Mouse (Mus musculus) heart, postnatal 0 days (tissue): Measurements from ENCODE around the gene 3110009E18Rik. TPM values are rescaled to one million over a fixed set of nuclear protein-coding genes. Genes with fewer than 3 reads are reported as not detected.

Experiments
- ATAC-seq: fragments of 200-750 bp; cut with Nextera tagmentation; 2 replicates; pipeline ENCODE4 v1.8.0; 2017; ENCODE audit warnings: low read depth, moderate number of reproducible peaks, moderate library complexity; ENCODE audit not compliant: insufficient read depth
- DNase-seq: peaks from one replicate; pipeline ENCODE4 v3.0.0-alpha.2; 2016; ENCODE audit warnings: low spot score
- H3K27ac ChIP-seq: fragments of 300-500 bp; sonication (generic); 2 replicates; pipeline ENCODE4 v1.5.1; 2014; ENCODE audit warnings: low read depth, mild to moderate bottlenecking
- H3K27me3 ChIP-seq: fragments of 300-500 bp; sonication (generic); 2 replicates; pipeline ENCODE4 v1.6.1; 2014; ENCODE audit warnings: low read length, mixed read lengths; ENCODE audit not compliant: control insufficient read depth, insufficient read depth
- H3K36me3 ChIP-seq: fragments of 300-500 bp; sonication (generic); replicated peaks from 2 replicates; pipeline ENCODE4 v1.6.1; 2014; ENCODE audit warnings: low read length, mixed read lengths; ENCODE audit not compliant: control insufficient read depth, insufficient read depth
- H3K4me1 ChIP-seq: fragments of 300-500 bp; sonication (generic); 2 replicates; pipeline ENCODE4 v1.6.1; 2014; ENCODE audit warnings: antibody characterized with exemption; ENCODE audit not compliant: control insufficient read depth, insufficient read depth
- H3K4me2 ChIP-seq: fragments of 300-500 bp; sonication (generic); 2 replicates; pipeline ENCODE4 v1.6.1; 2014; ENCODE audit warnings: low read depth, mild to moderate bottlenecking, low read length, moderate library complexity
- H3K4me3 ChIP-seq: fragments of 300-500 bp; sonication (generic); 2 replicates; pipeline ENCODE4 v1.5.1; 2014; ENCODE audit warnings: low read depth, low read length
- H3K9ac ChIP-seq: fragments of 300-500 bp; sonication (generic); replicated peaks from 2 replicates; pipeline ENCODE4 v1.6.1; 2014; ENCODE audit warnings: low read depth, low read length, mixed read lengths
- H3K9me3 ChIP-seq: fragments of 300-500 bp; sonication (generic); replicated peaks from 2 replicates; pipeline ENCODE4 v1.6.1; 2016; ENCODE audit warnings: low read length; ENCODE audit not compliant: control insufficient read depth
- CTCF ChIP-seq: IDR thresholded peaks from 2 replicates; pipeline ENCODE4 v1.5.1; 2016; ENCODE audit warnings: antibody characterized with exemption, control low read depth, low read depth
- EP300 ChIP-seq: IDR thresholded peaks from 2 replicates; pipeline ENCODE4 v1.6.1; 2016; ENCODE audit warnings: antibody characterized with exemption, low read depth
- WGBS: fragments of 180-500 bp; shearing (Covaris S2); extraction: QIAGEN DNeasy Blood & Tissue Kit; methylation state at CpG from one replicate; pipeline ENCODE4 v1.1.7; 2014; 5-methylcytosine and 5-hydroxymethylcytosine counted together
- polyA plus RNA-seq: library from polyadenylated mRNA; unstranded; fragments of >200 nt; fragmentation: Nextera tagmentation; extraction: Ambion mirVana; gene quantifications from 2 replicates; pipeline ENCODE4 v1.2.1, GENCODE M21; 2015
- total RNA-seq: library from RNA; depleted of rRNA; stranded (reverse); fragments of >200 nt; gene quantifications from 2 replicates; pipeline ENCODE4 v1.2.3, GENCODE M21; 2014; ENCODE audit warnings: low replicate concordance

3110009E18Rik gene
- total and polyA plus RNA-seq, 2 experiments from 2014 or later, result 11.3 to 11.5 TPM

- H3K9ac ChIP-seq, result no peak overlapping the region
- H3K4me3 ChIP-seq, result no peak overlapping the region
- no peak for DNase-seq
- H3K27ac ChIP-seq, result no peak overlapping the region
- TF ChIP-seq EP300, result no peak
- no peak for TF ChIP-seq CTCF
- no peak for ATAC-seq
- no peaks in the 10 kb centered on the region for H3K36me3 ChIP-seq
- H3K4me2 ChIP-seq, result no peak overlapping the region
- WGBS, result 42% methylated on average over 4 of the region's 4 CpGs
- H3K4me1 ChIP-seq, result peaks cover 9% of the 10 kb centered on the region; the same call in 1 of the 2 replicates
- no peaks in the 10 kb centered on the region for H3K9me3 ChIP-seq
- no peaks in the 10 kb centered on the region for H3K27me3 ChIP-seq
Measured at GRCm38 (mm10) chr1:120124839-120125238, 3.9 kb downstream of the 3110009E18Rik start.

- Histone ChIP-seq H3K4me2 (no peak overlapping the region), H3K9me3 (no peaks in the 10 kb centered on the region), H3K4me3 (no peak overlapping the region), H3K36me3 (no peaks in the 10 kb centered on the region), H3K27me3 (no peaks in the 10 kb centered on the region), H3K9ac (no peak overlapping the region), H3K27ac (no peak overlapping the region), H3K4me1 (peaks cover 4% of the 10 kb centered on the region; the same call in 1 of the 2 replicates)
- WGBS, result 69% methylated on average over 6 of the region's 6 CpGs
- TF ChIP-seq EP300, result no peak
- no peak for TF ChIP-seq CTCF
- DNase-seq, result no peak
- no peak for ATAC-seq
Measured at GRCm38 (mm10) chr1:120125471-120125870, 4.5 kb downstream of the 3110009E18Rik start.

GRCm38 (mm10) chr1:120126318-120126717 lies 5.3 kb downstream of the 3110009E18Rik start:
- peaks cover 4% of the 10 kb centered on the region; the same call in 1 of the 2 replicates for H3K4me1 ChIP-seq
- no peak overlapping the region for H3K4me2 ChIP-seq
- no peaks in the 10 kb centered on the region for H3K27me3 ChIP-seq
- WGBS, result 66% methylated on average over 9 of the region's 9 CpGs
- no peak overlapping the region for H3K4me3 ChIP-seq
- H3K9ac ChIP-seq, result no peak overlapping the region
- DNase-seq (no peak), ATAC-seq (no peak)
- TF ChIP-seq EP300 (no peak), CTCF (no peak)
- no peaks in the 10 kb centered on the region for H3K9me3 ChIP-seq
- H3K27ac ChIP-seq, result no peak overlapping the region
- no peaks in the 10 kb centered on the region for H3K36me3 ChIP-seq

- no peaks in the 10 kb centered on the region for H3K4me1 ChIP-seq
- 0 out of 2 replicates have a peak, but pooled peaks cover 4% of the 10 kb centered on the region for H3K9me3 ChIP-seq
- H3K9ac ChIP-seq, result no peak overlapping the region
- TF ChIP-seq CTCF, result no peak
- TF ChIP-seq EP300, result no peak
- ATAC-seq (no peak), DNase-seq (no peak)
- H3K36me3 ChIP-seq, result no peaks in the 10 kb centered on the region
- H3K4me3 ChIP-seq, result no peak overlapping the region
- H3K27ac ChIP-seq, result no peak overlapping the region
- H3K4me2 ChIP-seq, result no peak overlapping the region
- H3K27me3 ChIP-seq, result no peaks in the 10 kb centered on the region
- 91% methylated on average over 1 of the region's 1 CpGs for WGBS
Measured at GRCm38 (mm10) chr1:120132376-120132775, 11.4 kb downstream of the 3110009E18Rik start.

- H3K4me1 ChIP-seq, result no peaks in the 10 kb centered on the region
- no peak overlapping the region for H3K4me2 ChIP-seq
- H3K9me3 ChIP-seq, result 0 out of 2 replicates have a peak, but pooled peaks cover 4% of the 10 kb centered on the region
- DNase-seq, result no peak
- H3K4me3 ChIP-seq, result no peak overlapping the region
- no peak overlapping the region for H3K27ac ChIP-seq
- WGBS, result 69% methylated on average over 7 of the region's 7 CpGs
- TF ChIP-seq CTCF (no peak), EP300 (no peak)
- no peaks in the 10 kb centered on the region for H3K27me3 ChIP-seq
- no peaks in the 10 kb centered on the region for H3K36me3 ChIP-seq
- no peak overlapping the region for H3K9ac ChIP-seq
- no peak for ATAC-seq
Measured at GRCm38 (mm10) chr1:120135934-120136786, 15.2 kb downstream of the 3110009E18Rik start.
